Mouse (Mus musculus): ENCODE measurements around the gene Gna11. TPM values are rescaled to one million over a fixed set of nuclear protein-coding genes. Genes with fewer than 3 reads are reported as not detected.

Gene Gna11
- polyA plus RNA-seq, 1 experiment from 2014 or later = 77.1 TPM

GRCm38 (mm10) chr10:81569507-81570237 is 24.7 kb upstream of the Gna11 start:
- no peak for ATAC-seq (replicated peaks; ENCODE audit: low FRiP score)
- Histone ChIP-seq H3K36me3 (ENCODE audit: control insufficient read depth, insufficient read depth, low read length) (peaks cover 2% of the 10 kb centered on the region; the same call in 1 of the 2 replicates), H3K4me3 (ENCODE audit: low read depth, low read length) (no peak overlapping the region), H3K4me1 (replicated peaks; ENCODE audit: control insufficient read depth, insufficient read depth, low read length) (peaks cover 40% of the 10 kb centered on the region), H3K27me3 (ENCODE audit: control insufficient read depth, insufficient read depth, low read length) (peaks cover 70% of the 10 kb centered on the region), H3K9ac (ENCODE audit: low read length) (no peak overlapping the region), H3K27ac (ENCODE audit: low read depth, low read length) (no peak overlapping the region; the same call in 1 of the 2 replicates), H3K4me2 (ENCODE audit: low read depth, low read length, severe bottlenecking) (no peak overlapping the region), H3K9me3 (ENCODE audit: control insufficient read depth, low read length) (no peaks in the 10 kb centered on the region)
- WGBS = 31% methylated on average over 9 of the region's 9 CpGs
- DNase-seq (ENCODE audit: low spot score) = peak; percentile 67

- ATAC-seq (replicated peaks; ENCODE audit: low FRiP score) (0 out of 2 replicates have a peak, but pooled peaks have one; percentile 2), DNase-seq (ENCODE audit: low spot score) (peak; percentile 83)
- H3K9ac ChIP-seq (ENCODE audit: low read length) = peak overlapping the region; percentile 29
- H3K4me3 ChIP-seq (ENCODE audit: low read depth, low read length) = no peak overlapping the region
- H3K4me1 ChIP-seq (replicated peaks; ENCODE audit: control insufficient read depth, insufficient read depth, low read length) = peaks cover 45% of the 10 kb centered on the region
- H3K27me3 ChIP-seq (ENCODE audit: control insufficient read depth, insufficient read depth, low read length) = peaks cover 63% of the 10 kb centered on the region
- no peaks in the 10 kb centered on the region for H3K9me3 ChIP-seq (ENCODE audit: control insufficient read depth, low read length)
- WGBS = 11% methylated on average over 16 of the region's 16 CpGs
- H3K36me3 ChIP-seq (ENCODE audit: control insufficient read depth, insufficient read depth, low read length) = peaks cover 2% of the 10 kb centered on the region; the same call in 1 of the 2 replicates
- H3K4me2 ChIP-seq (ENCODE audit: low read depth, low read length, severe bottlenecking) = peak overlapping the region; percentile 35
- H3K27ac ChIP-seq (ENCODE audit: low read depth, low read length) = peak overlapping the region; percentile 41
These were observed 23.6 kb upstream of the Gna11 start for GRCm38 (mm10) chr10:81568381-81569191.

- Histone ChIP-seq H3K27me3 (ENCODE audit: control insufficient read depth, insufficient read depth, low read length) (peaks cover 44% of the 10 kb centered on the region), H3K36me3 (ENCODE audit: control insufficient read depth, insufficient read depth, low read length) (peaks cover 2% of the 10 kb centered on the region; the same call in 1 of the 2 replicates)
- WGBS = 23% methylated on average over 20 of the region's 20 CpGs
These were observed 20.6 kb upstream of the Gna11 start for GRCm38 (mm10) chr10:81565257-81566228.

GRCm38 (mm10) chr10:81564734-81565133 is 19.7 kb upstream of the Gna11 start:
- Histone ChIP-seq H3K36me3 (ENCODE audit: control insufficient read depth, insufficient read depth, low read length) (peaks cover 2% of the 10 kb centered on the region; the same call in 1 of the 2 replicates), H3K4me2 (ENCODE audit: low read depth, low read length, severe bottlenecking) (no peak overlapping the region), H3K4me3 (ENCODE audit: low read depth, low read length) (no peak overlapping the region), H3K9me3 (ENCODE audit: control insufficient read depth, low read length) (no peaks in the 10 kb centered on the region), H3K9ac (ENCODE audit: low read length) (no peak overlapping the region), H3K27me3 (ENCODE audit: control insufficient read depth, insufficient read depth, low read length) (peaks cover 43% of the 10 kb centered on the region), H3K4me1 (replicated peaks; ENCODE audit: control insufficient read depth, insufficient read depth, low read length) (peaks cover 37% of the 10 kb centered on the region), H3K27ac (ENCODE audit: low read depth, low read length) (no peak overlapping the region)
- ATAC-seq (replicated peaks; ENCODE audit: low FRiP score) (no peak), DNase-seq (ENCODE audit: low spot score) (peak; percentile 84)
- WGBS = 6% methylated on average over 10 of the region's 10 CpGs

More at GRCm38 (mm10) chr10:81565257-81566228, 20.6 kb upstream of the Gna11 start:
- H3K4me3 ChIP-seq (ENCODE audit: low read depth, low read length) = no peak overlapping the region
- no peak overlapping the region for H3K9ac ChIP-seq (ENCODE audit: low read length)
- no peaks in the 10 kb centered on the region for H3K9me3 ChIP-seq (ENCODE audit: control insufficient read depth, low read length)
- no peak overlapping the region for H3K27ac ChIP-seq (ENCODE audit: low read depth, low read length)
- no peak for ATAC-seq (replicated peaks; ENCODE audit: low FRiP score)
- peaks cover 42% of the 10 kb centered on the region for H3K4me1 ChIP-seq (replicated peaks; ENCODE audit: control insufficient read depth, insufficient read depth, low read length)
- no peak for DNase-seq (ENCODE audit: low spot score)
- no peak overlapping the region for H3K4me2 ChIP-seq (ENCODE audit: low read depth, low read length, severe bottlenecking)

GRCm38 (mm10) chr10:81564216-81564615 is 19.2 kb upstream of the Gna11 start:
- peaks cover 2% of the 10 kb centered on the region; the same call in 1 of the 2 replicates for H3K36me3 ChIP-seq (ENCODE audit: control insufficient read depth, insufficient read depth, low read length)
- peaks cover 32% of the 10 kb centered on the region for H3K4me1 ChIP-seq (replicated peaks; ENCODE audit: control insufficient read depth, insufficient read depth, low read length)
- no peak for DNase-seq (ENCODE audit: low spot score)
- WGBS = 3% methylated on average over 10 of the region's 10 CpGs
- H3K9me3 ChIP-seq (ENCODE audit: control insufficient read depth, low read length) = no peaks in the 10 kb centered on the region
- 0 out of 2 replicates have a peak overlapping the region, but pooled peaks have one; percentile 21 for H3K9ac ChIP-seq (ENCODE audit: low read length)
- H3K27me3 ChIP-seq (ENCODE audit: control insufficient read depth, insufficient read depth, low read length) = peaks cover 38% of the 10 kb centered on the region
- H3K4me3 ChIP-seq (ENCODE audit: low read depth, low read length) = 0 out of 2 replicates have a peak overlapping the region, but pooled peaks have one; percentile 9
- no peak for ATAC-seq (replicated peaks; ENCODE audit: low FRiP score)
- peak overlapping the region; percentile 31; the same call in 1 of the 2 replicates for H3K4me2 ChIP-seq (ENCODE audit: low read depth, low read length, severe bottlenecking)
- H3K27ac ChIP-seq (ENCODE audit: low read depth, low read length) = no peak overlapping the region

GRCm38 (mm10) chr10:81563481-81563880 is 18.5 kb upstream of the Gna11 start:
- H3K4me3 ChIP-seq (ENCODE audit: low read depth, low read length) = no peak overlapping the region
- WGBS = 47% methylated on average over 6 of the region's 6 CpGs
- peaks cover 26% of the 10 kb centered on the region for H3K4me1 ChIP-seq (replicated peaks; ENCODE audit: control insufficient read depth, insufficient read depth, low read length)
- peaks cover 2% of the 10 kb centered on the region; the same call in 1 of the 2 replicates for H3K36me3 ChIP-seq (ENCODE audit: control insufficient read depth, insufficient read depth, low read length)
- ATAC-seq (replicated peaks; ENCODE audit: low FRiP score) = no peak
- H3K4me2 ChIP-seq (ENCODE audit: low read depth, low read length, severe bottlenecking) = peak overlapping the region; percentile 31; the same call in 1 of the 2 replicates
- DNase-seq (ENCODE audit: low spot score) = no peak
- no peak overlapping the region for H3K27ac ChIP-seq (ENCODE audit: low read depth, low read length)
- no peaks in the 10 kb centered on the region for H3K9me3 ChIP-seq (ENCODE audit: control insufficient read depth, low read length)
- peaks cover 34% of the 10 kb centered on the region for H3K27me3 ChIP-seq (ENCODE audit: control insufficient read depth, insufficient read depth, low read length)
- no peak overlapping the region for H3K9ac ChIP-seq (ENCODE audit: low read length)

GRCm38 (mm10) chr10:81562411-81562810 is 17.4 kb upstream of the Gna11 start:
- Histone ChIP-seq H3K9me3 (ENCODE audit: control insufficient read depth, low read length) (no peaks in the 10 kb centered on the region), H3K27ac (ENCODE audit: low read depth, low read length) (no peak overlapping the region), H3K36me3 (ENCODE audit: control insufficient read depth, insufficient read depth, low read length) (peaks cover 2% of the 10 kb centered on the region; the same call in 1 of the 2 replicates), H3K4me1 (replicated peaks; ENCODE audit: control insufficient read depth, insufficient read depth, low read length) (peaks cover 23% of the 10 kb centered on the region), H3K4me3 (ENCODE audit: low read depth, low read length) (no peak overlapping the region), H3K4me2 (ENCODE audit: low read depth, low read length, severe bottlenecking) (no peak overlapping the region), H3K9ac (ENCODE audit: low read length) (no peak overlapping the region; the same call in 1 of the 2 replicates), H3K27me3 (ENCODE audit: control insufficient read depth, insufficient read depth, low read length) (peaks cover 28% of the 10 kb centered on the region)
- no peak for ATAC-seq (replicated peaks; ENCODE audit: low FRiP score)
- no peak for DNase-seq (ENCODE audit: low spot score)
- whole genome bisulfite sequencing = 77% methylated on average over 6 of the region's 6 CpGs

Data from forebrain, embryonic 11.5 days (tissue).